Mouse (Mus musculus) thymus, adult 2 months (tissue): Measurements from ENCODE around the gene Spon1.

Experiments
- CTCF ChIP-seq: fragments of 200-500 bp; IDR thresholded peaks from 2 replicates; pipeline ENCODE4 v1.5.1; 2012; ENCODE audit warnings: mild to moderate bottlenecking, control low read depth, low read length, moderate library complexity, borderline replicate concordance; ENCODE audit not compliant: control insufficient read depth, poor library complexity, insufficient read depth; ENCODE audit errors: extremely low read depth
- POLR2A ChIP-seq: fragments of 200-500 bp; IDR thresholded peaks from 2 replicates; pipeline ENCODE4 v1.6.1; 2012; ENCODE audit warnings: mild to moderate bottlenecking, low read length, control low read depth, moderate library complexity; ENCODE audit not compliant: control insufficient read depth, poor library complexity, insufficient read depth; ENCODE audit errors: extremely low read depth

DNA sequence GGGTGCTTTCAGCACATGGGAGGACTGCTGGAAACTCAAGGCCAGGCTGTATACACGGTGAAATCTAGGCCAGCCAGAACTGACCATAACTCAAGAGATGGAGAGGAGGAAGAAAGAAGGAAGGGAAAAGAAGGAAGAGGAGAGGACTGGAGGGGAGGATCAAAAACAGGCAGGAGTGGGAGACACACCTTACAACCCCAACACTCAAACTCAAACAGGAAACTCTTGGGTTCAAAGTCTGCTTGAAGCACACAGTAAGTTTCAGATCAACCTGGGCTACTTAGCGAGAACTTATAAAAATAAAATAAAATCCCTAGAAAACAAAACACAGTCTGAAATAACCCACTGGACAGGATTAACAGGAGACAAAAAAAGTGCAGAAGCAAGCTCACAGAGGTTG is 280.0 kb downstream of the Spon1 start:
- TF ChIP-seq CTCF (no peak), POLR2A (no peak)
